Mouse (Mus musculus): ENCODE data around the gene Camta1.

DNA sequence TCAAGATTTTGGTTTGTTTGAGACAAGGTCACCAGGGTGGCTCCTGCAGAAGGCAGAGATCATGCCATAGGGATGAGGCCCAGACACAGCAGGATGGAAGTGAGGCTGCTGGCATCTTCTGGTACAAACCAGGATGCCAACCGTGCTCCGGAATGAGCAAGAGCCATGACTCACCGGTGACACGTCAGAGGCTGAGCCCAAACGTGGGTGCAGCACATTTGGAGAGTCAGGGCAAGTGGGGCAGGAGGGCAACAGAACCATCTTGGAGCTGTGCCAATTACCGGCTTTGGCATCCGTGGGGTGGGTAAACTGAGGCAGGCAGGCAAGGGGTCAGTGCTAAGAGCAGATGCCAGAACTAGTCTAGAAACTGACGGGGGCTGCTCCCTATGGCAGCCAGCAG, 888.4 kb downstream of the Camta1 start:
- no peak for TF ChIP-seq POLR2A (IDR thresholded peaks at IDR 0.05; ENCODE audit: low read depth, low read length)
- no peak for TF ChIP-seq CTCF (conservative IDR thresholded peaks at IDR 0.05; ENCODE audit: insufficient read depth, insufficient read length, low read depth, low read length)
